Mouse (Mus musculus) limb, embryonic 13.5 days (tissue): Measurements from ENCODE around the gene Gstt3. TPM values are rescaled to one million over a fixed set of nuclear protein-coding genes. Genes with fewer than 3 reads are reported as not detected.

Source experiments
- ATAC-seq: fragments of 200-750 bp; cut with Nextera tagmentation; 2 replicates; pipeline ENCODE4 v1.8.0; 2017; ENCODE audit warnings: low read depth, moderate number of reproducible peaks, moderate TSS enrichment; ENCODE audit not compliant: low FRiP score
- H3K27ac ChIP-seq: fragments of 300-500 bp; sonication (generic); 2 replicates; pipeline ENCODE4 v1.5.1; 2015; ENCODE audit warnings: inconsistent platforms, mild to moderate bottlenecking, moderate library complexity
- H3K27me3 ChIP-seq: fragments of 300-500 bp; sonication (generic); 2 replicates; pipeline ENCODE4 v1.6.1; 2015; ENCODE audit warnings: mild to moderate bottlenecking, inconsistent platforms
- H3K36me3 ChIP-seq: fragments of 300-500 bp; sonication (generic); 2 replicates; pipeline ENCODE4 v1.6.1; 2015; ENCODE audit warnings: inconsistent platforms, mild to moderate bottlenecking, moderate library complexity
- H3K4me1 ChIP-seq: fragments of 300-500 bp; sonication (generic); 2 replicates; pipeline ENCODE4 v1.6.1; 2015; ENCODE audit warnings: inconsistent platforms
- H3K4me2 ChIP-seq: fragments of 300-500 bp; sonication (generic); replicated peaks from 2 replicates; pipeline ENCODE4 v1.6.1; 2015; ENCODE audit warnings: inconsistent platforms, mild to moderate bottlenecking, moderate library complexity
- H3K4me3 ChIP-seq: fragments of 300-500 bp; sonication (generic); 2 replicates; pipeline ENCODE4 v1.5.1; 2015; ENCODE audit warnings: moderate library complexity, mild to moderate bottlenecking, inconsistent platforms
- H3K9ac ChIP-seq: fragments of 300-500 bp; sonication (generic); 2 replicates; pipeline ENCODE4 v1.6.1; 2015; ENCODE audit warnings: mild to moderate bottlenecking, inconsistent platforms
- H3K9me3 ChIP-seq: fragments of 300-500 bp; sonication (generic); 2 replicates; pipeline ENCODE4 v1.6.1; 2016; ENCODE audit warnings: inconsistent platforms
- WGBS: fragments of 180-500 bp; shearing (Covaris S2); methylation state at CpG from one replicate; pipeline ENCODE4 v1.1.7; 2015; 5-methylcytosine and 5-hydroxymethylcytosine counted together
- polyA plus RNA-seq: library from polyadenylated mRNA; unstranded; fragments of >200 nt; fragmentation: Nextera tagmentation; extraction: Ambion mirVana; gene quantifications from 2 replicates; pipeline ENCODE4 v1.2.1, GENCODE M21; 2015

The Gstt3 gene
- polyA plus RNA-seq, 1 experiment from 2014 or later = 19.6 TPM

- Histone ChIP-seq H3K4me2 (no peak overlapping the region), H3K4me1 (no peaks in the 10 kb centered on the region), H3K36me3 (peaks cover 95% of the 10 kb centered on the region), H3K9me3 (no peaks in the 10 kb centered on the region), H3K27ac (no peak overlapping the region), H3K27me3 (no peaks in the 10 kb centered on the region), H3K9ac (no peak overlapping the region), H3K4me3 (no peak overlapping the region)
- ATAC-seq = peak; percentile 88
- 40% methylated on average over 3 of the region's 3 CpGs for WGBS
Observed at GRCm38 (mm10) chr10:75744017-75744416, 37.2 kb downstream of the Gstt3 start.

GRCm38 (mm10) chr10:75743369-75743768 lies 37.8 kb downstream of the Gstt3 start:
- H3K9ac ChIP-seq = no peak overlapping the region
- H3K4me1 ChIP-seq = no peaks in the 10 kb centered on the region
- no peak overlapping the region for H3K4me3 ChIP-seq
- no peaks in the 10 kb centered on the region for H3K9me3 ChIP-seq
- no peak overlapping the region for H3K4me2 ChIP-seq
- ATAC-seq = no peak
- H3K27me3 ChIP-seq = no peaks in the 10 kb centered on the region
- H3K36me3 ChIP-seq = peaks cover 96% of the 10 kb centered on the region
- H3K27ac ChIP-seq = no peak overlapping the region
- 91% methylated on average over 12 of the region's 12 CpGs for WGBS

- no peak for ATAC-seq
- WGBS = 91% methylated on average over 3 of the region's 3 CpGs
- H3K4me3 ChIP-seq = no peak overlapping the region
- peaks cover 94% of the 10 kb centered on the region for H3K36me3 ChIP-seq
- no peaks in the 10 kb centered on the region for H3K4me1 ChIP-seq
- no peaks in the 10 kb centered on the region for H3K9me3 ChIP-seq
- H3K27ac ChIP-seq = no peak overlapping the region
- no peak overlapping the region for H3K4me2 ChIP-seq
- no peak overlapping the region for H3K9ac ChIP-seq
- no peaks in the 10 kb centered on the region for H3K27me3 ChIP-seq
Observed at GRCm38 (mm10) chr10:75740866-75741265, 40.3 kb downstream of the Gstt3 start.

GRCm38 (mm10) chr10:75725449-75725848 lies 55.8 kb downstream of the Gstt3 start:
- peaks cover 89% of the 10 kb centered on the region for H3K36me3 ChIP-seq
- H3K4me1 ChIP-seq = no peaks in the 10 kb centered on the region
- H3K4me3 ChIP-seq = no peak overlapping the region
- no peaks in the 10 kb centered on the region for H3K27me3 ChIP-seq
- H3K9me3 ChIP-seq = no peaks in the 10 kb centered on the region
- no peak overlapping the region for H3K4me2 ChIP-seq
- H3K9ac ChIP-seq = no peak overlapping the region
- ATAC-seq = no peak
- H3K27ac ChIP-seq = no peak overlapping the region
- 86% methylated on average over 7 of the region's 7 CpGs for WGBS

Other genes with a start within 250 kb of the Gstt3 start
- 1.5 and 1.7 TPM in 2 replicates for gene Lrrc75b, start 221.1 kb downstream of the Gstt3 start, polyA plus RNA-seq
- 0.57 and 0.75 TPM in 2 replicates for gene Ggt1, start 219.8 kb downstream of the Gstt3 start, polyA plus RNA-seq
- 1.3 and 1.7 TPM in 2 replicates for gene Ggt5, start 192.1 kb downstream of the Gstt3 start, polyA plus RNA-seq
- 3.1 TPM in 2 replicates for gene Susd2, start 137.4 kb downstream of the Gstt3 start, polyA plus RNA-seq
- gene Cabin1, start 17.1 kb downstream of the Gstt3 start, polyA plus RNA-seq = 30.9 and 32.5 TPM in 2 replicates
- 92.4 and 95.9 TPM in 2 replicates for gene Ddt, start 8.0 kb downstream of the Gstt3 start, polyA plus RNA-seq
- 0.86 TPM in 1 of 2 replicates, not detected in the other for gene Gm20441, start 460 bp downstream of the Gstt3 start, polyA plus RNA-seq
- gene Gstt1, start 17.2 kb upstream of the Gstt3 start, polyA plus RNA-seq = 14.9 and 16.3 TPM in 2 replicates
- not detected in 2 replicates for gene Gstt4, start 41.1 kb upstream of the Gstt3 start, polyA plus RNA-seq
- 12.7 and 13.8 TPM in 2 replicates for gene Gstt2, start 56.0 kb upstream of the Gstt3 start, polyA plus RNA-seq
- 1,677 and 1,740 TPM in 2 replicates for gene Mif, start 78.8 kb upstream of the Gstt3 start, polyA plus RNA-seq
- gene Derl3, start 112.0 kb upstream of the Gstt3 start, polyA plus RNA-seq = 3.4 and 3.7 TPM in 2 replicates
- 247 and 248 TPM in 2 replicates for gene Smarcb1, start 140.2 kb upstream of the Gstt3 start, polyA plus RNA-seq
- 9.8 and 11.5 TPM in 2 replicates for gene Chchd10, start 151.7 kb upstream of the Gstt3 start, polyA plus RNA-seq
- 194 and 198 TPM in 2 replicates for gene Mmp11, start 155.1 kb upstream of the Gstt3 start, polyA plus RNA-seq
- 0.15 TPM in 1 of 2 replicates, not detected in the other for gene Gm867, start 159.3 kb upstream of the Gstt3 start, polyA plus RNA-seq
- 0.33 and 0.66 TPM in 2 replicates for gene Vpreb3, start 161.6 kb upstream of the Gstt3 start, polyA plus RNA-seq
- 0.11 TPM in 1 of 2 replicates, not detected in the other for gene Gm5134, start 173.1 kb upstream of the Gstt3 start, polyA plus RNA-seq